Mouse (Mus musculus): ENCODE results near the gene Tctex1d2.

DNA sequence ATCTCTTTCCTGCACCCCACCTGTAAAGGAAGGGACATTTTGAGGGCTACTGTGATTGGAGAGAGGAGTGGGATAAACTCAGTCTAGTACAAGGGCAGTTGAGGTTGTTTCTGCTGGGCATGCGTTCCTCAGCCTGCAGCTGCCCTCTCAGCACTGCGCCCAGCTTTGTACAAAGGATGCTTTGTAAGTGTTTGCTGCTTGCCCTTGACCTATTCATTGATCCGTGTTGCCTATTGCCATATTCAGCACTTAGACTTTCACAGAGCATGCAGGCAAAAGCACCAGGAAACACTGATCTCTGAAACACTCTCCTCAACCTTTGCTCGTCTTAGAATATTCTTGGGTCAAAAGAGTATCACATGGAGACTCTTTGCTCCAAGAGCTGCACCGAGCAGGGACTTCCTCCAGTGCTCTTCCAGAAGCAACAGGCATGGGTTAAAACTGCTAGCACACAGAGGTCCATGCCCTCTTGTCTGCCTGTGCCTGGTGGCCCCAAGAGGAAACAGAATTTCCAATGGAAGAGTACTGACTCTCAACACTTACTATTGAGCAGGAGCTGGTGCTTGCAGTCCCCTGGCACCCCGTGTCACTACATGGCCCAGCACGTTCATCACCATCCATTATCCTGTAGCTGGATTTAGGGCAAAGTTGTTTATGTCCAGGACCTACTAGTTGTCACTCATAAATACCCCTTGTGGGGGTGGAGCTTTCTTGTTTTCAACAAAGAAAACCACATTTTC, 52.9 kb downstream of the Tctex1d2 start:
- TF ChIP-seq GATA1 (IDR thresholded peaks at IDR 0.05; ENCODE audit: low read length) (no peak), TAL1 (IDR thresholded peaks at IDR 0.05; ENCODE audit: low read length) (no peak)
